Mouse (Mus musculus) fat pad, adult 2 months (tissue): ENCODE results near the gene Epn2.
A peak's percentile ranks its signal among the peaks of the same experiment; 100 is the strongest.
"Not testable (repeated sequence)": the region's sequence is repeated elsewhere in the genome, so short reads cannot be mapped to it uniquely, and the experiment has no call there.

Experiments
- DNase-seq: peaks from one replicate; pipeline ENCODE4 v3.0.0-alpha.2; 2011; ENCODE audit warnings: low read depth, low spot score; ENCODE audit errors: extremely low read depth

The Epn2 gene

DNA sequence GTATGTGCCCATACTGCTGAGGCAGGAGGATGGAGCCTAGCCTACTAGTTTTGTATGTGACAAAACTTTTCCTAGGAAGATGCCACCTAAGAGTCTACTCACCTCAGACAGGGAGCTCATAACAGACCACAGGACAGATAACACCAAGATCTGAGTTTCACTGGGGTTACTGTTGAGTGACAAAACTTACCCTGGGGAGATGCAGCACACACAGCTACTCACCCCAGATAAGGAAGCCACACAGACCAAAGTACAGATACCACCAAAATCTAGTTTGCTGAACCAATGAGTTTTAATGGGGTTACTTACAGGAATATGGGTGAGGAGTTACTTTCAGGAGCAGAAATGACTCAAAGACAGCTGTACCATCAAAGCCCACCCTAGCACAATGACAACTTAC is 13.6 kb upstream of the Epn2 start:
- DNase-seq, result no peak

DNA sequence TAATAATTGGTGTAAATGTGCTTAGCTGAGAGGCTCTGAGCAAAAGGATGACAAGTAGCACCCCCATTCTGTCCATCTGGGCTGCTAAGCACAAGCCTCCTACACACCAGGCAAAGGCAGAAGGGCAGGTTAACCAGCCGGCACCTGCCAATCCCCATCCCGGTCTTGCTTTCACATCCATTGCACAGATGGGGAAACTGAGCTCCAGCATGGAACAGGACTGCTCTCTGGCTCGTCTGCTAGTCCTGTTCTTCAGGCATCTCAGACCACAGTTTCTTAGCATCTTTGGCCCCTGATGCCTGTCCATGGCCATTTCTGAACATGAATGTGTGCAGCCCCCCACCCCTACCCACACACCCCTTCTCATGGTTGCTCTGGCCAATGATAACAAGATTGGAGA is 12.6 kb upstream of the Epn2 start:
- no peak for DNase-seq

DNA sequence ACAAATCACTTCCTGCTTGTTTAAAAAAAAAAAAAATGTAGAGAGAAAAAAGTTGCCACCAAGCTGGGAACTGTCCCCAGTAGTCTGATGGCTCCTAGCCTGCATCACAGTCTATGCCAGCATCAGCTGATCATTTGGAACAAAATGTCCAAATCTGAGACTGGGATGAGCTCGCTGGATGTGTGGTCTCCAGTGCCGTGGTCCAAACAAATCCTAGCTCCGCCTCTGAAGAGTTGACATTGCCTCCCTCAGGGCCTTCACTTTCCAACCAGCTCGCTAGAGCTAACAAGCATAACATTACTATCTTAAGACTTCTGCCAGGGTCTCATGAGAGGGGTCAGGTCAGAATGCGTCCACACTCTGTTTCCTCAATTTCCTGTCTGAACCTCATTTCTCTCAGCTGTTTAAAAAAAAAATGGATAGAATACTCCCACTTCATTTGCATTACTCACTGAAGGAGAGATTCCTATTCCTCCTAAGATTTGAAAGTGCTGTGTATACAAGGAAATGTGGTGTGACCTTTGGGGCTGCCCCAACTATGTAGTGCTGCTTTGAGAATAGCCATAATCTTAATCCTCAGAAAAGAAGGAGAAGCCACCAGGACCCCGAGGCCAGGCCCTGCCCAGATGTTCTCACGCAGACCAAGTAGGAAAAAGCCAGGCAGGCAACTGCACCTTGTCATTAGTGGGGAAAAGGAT is 11.2 kb upstream of the Epn2 start:
- DNase-seq, result no peak

DNA sequence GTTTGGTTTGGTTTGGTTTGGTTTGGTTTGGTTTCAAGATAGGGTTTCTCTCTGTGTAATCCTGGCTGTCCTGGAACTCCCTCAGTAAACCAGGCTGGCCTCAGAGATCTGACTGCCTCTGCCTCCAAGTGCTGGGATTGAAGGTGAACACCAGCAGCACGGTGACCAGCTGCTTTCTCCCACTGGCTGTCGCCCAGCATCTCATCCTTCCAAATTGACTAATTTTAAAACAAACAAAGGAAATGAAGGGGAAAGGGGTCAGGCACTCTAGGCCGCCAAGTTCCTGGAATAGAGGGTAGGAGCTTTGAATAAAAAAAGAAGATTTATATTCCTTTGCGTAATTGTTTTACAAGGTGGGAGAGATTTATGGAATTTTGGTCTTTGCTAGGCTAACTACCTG is 5.9 kb upstream of the Epn2 start:
- DNase-seq, result no peak

DNA sequence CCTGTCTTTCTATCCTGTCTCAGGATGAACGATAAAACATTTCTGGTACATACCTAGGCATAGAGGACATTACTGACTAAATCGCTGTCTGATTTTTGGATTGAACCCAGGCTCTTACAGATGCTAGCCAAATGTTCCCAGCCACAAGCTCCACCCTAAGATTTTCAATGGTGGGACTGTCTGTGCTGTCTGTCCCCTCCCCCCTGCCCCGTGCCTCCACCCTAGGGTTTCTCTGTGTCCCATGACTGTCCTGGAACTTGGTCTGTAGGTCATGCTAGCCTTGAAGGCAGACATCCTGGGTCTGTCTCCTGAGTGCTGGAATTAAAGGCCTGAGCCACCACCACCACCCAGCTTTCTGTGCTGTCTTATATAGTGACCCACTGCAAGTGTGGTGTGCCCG is 5.3 kb upstream of the Epn2 start:
- no peak for DNase-seq

DNA sequence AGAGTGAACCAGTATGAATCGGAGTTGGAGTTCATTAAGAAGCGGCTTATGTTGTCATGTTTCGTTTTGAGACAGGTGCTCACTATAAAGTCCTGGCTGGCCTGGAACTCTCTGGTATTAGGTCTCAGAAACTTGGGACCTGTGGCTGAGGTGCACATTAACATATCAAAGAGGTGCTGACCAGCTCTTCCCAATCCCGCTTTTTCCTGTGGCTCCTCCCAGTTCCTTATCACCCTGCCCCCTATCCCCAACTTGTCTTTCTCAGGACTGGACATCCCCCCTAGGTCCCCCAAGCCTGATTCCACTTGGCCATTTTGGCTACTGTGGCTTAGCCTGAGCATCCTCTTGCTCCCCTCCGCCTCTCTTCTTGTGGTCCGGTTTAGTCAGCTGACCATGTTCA is 4.6 kb upstream of the Epn2 start:
- no peak for DNase-seq

DNA sequence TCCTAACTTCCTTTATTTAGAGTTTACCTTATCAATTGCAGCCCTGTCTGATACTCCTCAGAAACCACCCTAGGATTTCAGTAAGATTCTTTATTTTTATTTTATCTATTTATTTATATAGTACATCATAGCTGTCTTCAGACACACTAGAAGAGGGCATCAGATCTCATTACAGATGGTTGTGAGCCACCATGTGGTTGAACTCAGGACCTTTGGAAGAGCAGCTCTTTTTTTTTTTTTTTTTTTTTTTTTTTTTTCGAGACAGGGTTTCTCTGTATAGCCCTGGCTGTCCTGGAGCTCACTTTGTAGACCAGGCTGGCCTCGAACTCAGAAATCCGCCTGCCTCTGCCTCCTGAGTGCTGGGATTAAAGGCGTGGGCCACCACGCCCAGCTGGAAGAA is 3.3 kb upstream of the Epn2 start:
- not testable (repeated sequence) for DNase-seq

DNA sequence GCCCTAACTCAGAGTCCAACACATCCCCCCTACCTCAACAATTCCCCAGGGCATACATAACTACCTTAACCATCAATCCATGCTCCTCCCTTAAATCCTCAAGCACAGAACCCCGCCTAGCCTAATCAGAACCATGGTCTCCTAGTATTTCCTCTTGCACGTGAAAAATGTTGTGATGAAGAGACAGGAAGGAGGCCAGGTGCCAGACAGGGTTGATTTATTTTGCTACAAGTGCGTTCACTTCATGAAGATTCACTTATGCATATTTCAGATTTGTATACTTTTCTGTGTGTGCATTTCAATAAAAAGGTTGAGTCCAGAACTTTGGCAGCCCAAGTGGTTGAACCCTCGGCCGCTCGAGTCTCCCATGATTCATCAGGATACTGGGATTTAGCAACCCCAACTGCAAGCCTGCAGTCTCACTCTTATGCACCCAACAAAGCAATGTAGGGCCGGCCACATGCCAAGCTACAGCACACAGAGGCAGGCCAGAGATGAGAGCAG is 443 bp upstream of the Epn2 start:
- no peak for DNase-seq

DNA sequence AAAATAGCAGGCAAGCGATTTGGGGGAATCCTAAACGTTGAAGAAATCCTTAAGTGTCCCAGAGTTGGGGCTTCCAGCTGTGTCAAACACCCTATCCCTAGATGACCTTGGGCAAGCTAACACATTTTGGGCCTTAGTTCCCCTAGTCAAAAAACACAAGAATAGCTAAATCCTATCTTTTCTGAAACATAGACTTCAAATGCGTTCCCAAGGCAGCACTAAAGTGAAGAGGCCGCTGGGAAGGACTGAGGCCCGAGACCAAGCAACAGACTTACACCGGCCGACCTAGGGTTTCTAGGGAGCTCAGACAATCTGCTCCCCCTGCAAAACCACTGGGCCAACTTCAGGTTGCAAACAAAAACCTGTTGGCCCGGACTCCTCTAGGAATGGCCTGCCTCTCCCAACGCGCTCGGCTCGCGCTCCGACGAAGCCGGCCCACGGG is 925 bp downstream of the Epn2 start:
- DNase-seq, result no peak

DNA sequence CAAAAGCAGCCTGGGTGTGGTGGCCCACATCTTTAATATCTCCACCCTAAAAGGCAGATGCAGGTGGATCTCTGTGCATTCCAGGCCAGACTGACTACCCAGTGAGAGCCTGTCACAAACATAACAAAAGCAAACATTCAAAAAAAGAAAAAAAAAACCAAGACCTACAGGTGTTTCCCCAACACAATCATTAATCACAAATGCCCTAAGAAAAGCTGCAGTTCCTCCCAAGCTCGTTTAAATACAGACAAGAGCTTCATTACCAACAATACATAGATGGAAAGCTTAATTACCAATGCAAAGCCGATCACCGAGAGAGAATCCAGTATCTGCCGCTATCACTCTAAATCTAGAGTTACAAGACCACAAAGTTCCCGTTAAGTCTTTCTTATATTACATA is 1.5 kb downstream of the Epn2 start:
- DNase-seq, result no peak

DNA sequence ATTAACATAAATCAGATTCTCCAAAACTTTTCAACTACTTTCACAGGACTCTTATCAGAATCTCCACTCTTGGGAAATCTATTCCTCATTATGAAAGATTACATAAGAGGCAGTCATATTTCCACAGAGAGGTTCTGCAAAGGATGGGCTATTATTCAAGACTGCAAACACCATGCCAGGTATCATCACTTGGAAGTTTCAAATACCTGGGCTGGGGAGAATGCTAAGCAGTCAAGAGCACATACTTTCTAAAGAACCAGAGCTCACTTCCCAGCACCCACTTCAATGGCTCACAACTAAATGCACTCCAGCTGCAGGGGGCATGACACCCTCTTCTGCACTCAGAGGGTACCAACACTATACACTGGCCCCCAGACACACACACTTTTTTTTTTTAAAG is 2.1 kb downstream of the Epn2 start:
- peak; percentile 47 for DNase-seq

DNA sequence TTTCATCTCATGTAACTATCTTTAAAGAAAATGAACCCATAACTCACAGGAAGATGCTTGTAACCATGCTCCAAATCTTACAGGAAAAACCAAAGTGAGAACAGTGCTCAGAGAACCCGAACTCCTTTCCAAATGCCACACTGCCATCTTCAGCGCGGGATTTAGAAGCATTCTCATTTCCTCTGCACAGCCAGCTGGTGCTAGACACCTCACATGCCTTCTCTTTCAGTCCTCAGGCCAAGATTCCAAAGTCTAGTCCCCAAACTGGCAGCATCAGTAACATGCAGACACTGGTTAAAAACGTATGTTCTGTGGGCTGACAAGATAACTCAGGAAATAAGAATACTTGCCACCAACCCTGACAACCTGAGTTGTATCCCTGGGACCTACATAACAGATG is 6.2 kb downstream of the Epn2 start:
- DNase-seq, result no peak

DNA sequence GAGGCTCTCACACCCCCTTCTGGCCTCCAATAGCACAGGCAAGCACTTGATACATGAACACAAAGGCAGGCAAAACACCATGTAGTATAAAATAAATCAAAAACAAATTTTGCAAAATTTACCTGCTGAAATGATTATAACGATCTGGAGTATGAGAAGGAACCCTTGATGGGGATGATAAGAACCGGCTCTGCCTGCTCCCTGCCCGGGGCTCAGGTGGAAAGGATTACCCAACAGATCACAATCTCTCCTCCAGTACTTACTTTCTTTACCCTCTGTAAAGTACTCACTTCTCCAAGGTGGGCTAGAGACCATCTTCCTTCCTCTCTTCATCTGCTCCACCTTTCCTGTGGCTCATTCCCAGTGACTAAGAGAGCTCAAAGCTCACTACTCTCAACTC is 8.3 kb downstream of the Epn2 start:
- peak; percentile 51 for DNase-seq

DNA sequence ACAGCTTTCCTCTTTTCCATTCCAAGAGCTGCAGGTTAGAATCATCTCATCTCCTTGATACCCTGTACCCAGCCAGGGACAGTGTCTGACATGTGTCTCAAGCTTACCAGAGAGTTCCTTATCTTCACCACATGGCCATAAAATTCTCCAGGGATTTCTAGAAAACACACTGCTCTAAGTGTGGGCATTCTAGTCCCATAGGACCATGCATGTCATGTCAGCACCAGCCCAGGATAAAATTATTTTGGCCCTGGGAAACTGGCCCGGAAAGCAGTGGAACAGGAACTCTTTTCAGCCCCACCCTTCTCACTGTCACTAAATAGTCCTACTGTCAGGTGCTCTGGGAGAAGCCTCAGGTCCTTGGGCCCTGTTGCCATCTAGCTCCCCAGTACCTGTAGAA is 9.8 kb downstream of the Epn2 start:
- DNase-seq, result peak; percentile 63

DNA sequence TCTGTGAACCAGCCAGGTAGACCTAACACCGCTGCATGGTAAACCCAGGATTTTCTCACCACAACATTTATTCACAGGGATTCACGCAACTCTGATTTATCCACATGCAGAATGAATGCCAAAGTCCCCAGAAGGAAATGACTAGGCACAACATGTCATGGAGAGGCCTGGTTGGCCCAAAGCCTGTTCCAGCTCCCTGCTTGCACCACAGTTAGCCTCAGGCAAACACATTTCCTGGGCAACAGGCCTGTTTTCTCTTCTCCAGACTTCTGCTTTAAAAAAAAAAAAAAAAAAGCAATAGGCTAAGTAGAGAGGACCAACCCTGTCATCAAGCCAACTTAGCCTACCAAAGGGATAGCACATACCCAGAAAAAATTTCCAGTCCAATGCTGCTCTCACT is 14.9 kb downstream of the Epn2 start:
- peak; percentile 88 for DNase-seq

DNA sequence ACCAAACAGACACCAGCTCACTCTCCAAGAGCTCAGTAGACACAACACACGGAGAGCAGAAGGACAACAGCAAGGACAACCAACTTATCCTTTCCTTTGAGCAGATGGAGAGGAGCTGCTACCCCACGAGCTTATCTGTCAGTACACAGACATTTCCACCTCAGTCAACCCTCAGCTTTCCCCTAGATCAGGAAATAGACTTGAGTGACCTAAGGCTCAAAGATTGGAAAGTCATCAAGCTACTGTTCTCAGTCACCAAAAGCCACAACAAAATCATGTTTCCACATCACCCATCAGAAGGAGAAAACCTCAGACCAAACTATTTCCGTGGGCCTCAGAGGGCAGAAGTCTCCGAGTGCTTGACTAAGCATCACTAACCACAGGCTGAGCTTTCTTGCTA is 15.5 kb downstream of the Epn2 start:
- no peak for DNase-seq

DNA sequence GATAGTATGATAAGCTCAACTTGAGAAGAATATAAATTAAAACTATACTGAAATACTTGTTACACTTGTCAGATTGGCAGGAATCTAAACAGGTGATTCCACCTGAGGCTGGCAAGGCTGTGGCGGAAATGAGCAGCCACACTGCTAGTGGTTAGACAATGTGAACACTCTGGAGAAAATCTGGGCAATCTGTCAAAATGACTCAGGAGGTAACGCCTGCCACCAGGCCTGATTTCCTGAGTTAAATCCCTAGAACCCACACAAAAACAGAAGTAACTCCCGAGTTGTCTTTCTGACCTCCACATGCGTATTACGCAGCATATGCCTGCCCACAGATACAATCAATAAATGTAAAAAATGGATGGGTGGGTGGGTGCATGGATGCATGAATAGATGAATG is 17.1 kb downstream of the Epn2 start:
- DNase-seq, result peak; percentile 67

DNA sequence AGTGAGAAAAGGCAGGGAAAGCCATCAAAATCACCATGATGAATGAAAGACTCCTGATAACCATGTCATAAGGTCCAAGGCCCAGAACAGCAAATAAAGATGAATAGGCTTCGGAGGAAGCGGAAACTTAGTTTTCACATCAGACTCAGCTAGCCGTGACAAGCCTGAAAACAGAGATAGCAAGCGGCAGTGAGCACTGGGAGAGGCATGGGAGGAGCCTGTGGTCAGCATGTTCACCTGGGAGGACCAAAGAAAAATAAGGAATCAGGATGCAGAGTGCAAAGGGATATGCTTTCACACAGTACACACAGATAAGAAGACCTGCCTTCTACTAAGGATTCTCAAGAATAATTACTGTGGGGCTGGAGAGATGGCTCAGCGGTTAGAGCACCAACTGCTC is 19.9 kb downstream of the Epn2 start:
- DNase-seq, result no peak

DNA sequence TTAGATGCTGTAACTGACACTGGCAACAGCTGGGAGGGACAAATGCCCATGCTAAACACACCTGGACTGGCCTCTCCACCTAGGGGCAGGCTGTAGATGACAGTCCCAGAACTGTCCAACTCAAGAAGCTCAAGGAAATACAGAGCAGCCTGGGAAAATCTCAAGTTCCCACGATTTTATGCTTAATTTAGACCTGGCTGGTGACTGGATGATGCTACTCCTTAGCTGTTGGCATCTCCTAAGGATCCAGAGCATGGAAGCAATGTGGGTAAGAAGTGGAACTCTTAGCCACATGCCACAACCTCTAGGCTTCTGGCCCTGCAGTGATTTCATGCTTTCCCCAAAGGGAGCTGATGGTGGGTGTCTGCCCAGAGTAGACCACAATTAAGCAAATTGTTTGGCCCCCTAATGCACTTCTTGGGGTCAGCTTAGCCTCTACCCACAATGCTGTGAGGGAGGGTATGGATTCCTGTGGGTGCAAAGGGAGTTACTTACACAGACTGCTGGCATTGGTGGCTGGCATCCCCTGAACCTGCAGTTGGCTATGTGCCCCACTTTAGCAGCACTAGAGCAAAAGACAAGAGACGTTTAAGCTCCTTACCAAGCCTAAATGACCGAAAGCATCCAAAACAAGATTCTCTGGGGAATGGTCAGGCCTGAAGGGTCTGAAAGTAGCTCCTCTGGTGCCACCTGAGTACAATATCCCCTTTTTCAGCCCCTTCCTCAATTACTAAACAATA is 26.3 kb downstream of the Epn2 start:
- no peak for DNase-seq

DNA sequence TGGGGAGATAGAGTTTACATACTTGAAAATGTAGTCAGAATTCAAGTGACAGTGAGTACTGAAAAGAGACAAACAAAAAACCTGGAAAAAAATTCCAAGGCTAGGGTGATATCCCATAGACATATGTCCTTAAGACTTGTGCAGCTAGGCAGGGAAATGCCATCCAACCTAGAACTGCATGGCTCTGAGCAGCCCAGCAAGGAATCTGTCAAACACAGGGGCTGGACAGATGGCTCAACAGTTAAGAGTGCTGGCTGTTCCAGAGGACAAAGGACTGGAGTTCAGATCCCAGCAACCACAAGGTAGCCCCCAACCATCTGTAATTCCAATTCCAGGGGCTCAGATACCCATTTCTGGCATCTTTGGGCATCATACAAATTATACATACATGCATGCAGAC is 28.9 kb downstream of the Epn2 start:
- DNase-seq, result no peak

DNA sequence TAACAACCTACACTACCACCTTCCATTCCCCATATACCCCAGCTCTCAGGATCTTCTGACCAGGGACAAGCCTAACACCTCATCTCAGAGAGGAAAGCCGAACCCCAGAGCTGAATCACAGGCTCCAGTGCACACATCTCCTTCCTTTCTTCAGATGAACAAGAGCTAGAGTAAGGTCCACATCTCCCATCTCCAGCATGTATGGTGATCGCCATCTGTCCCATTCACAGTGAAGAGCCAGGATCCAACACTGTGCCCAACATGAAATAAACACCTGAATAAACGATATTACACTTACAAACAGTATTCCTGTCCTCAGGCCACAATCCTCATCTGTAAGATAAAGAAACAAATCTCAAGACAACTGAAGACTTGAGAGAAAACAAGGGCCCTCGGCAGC is 31.8 kb downstream of the Epn2 start:
- DNase-seq, result no peak

DNA sequence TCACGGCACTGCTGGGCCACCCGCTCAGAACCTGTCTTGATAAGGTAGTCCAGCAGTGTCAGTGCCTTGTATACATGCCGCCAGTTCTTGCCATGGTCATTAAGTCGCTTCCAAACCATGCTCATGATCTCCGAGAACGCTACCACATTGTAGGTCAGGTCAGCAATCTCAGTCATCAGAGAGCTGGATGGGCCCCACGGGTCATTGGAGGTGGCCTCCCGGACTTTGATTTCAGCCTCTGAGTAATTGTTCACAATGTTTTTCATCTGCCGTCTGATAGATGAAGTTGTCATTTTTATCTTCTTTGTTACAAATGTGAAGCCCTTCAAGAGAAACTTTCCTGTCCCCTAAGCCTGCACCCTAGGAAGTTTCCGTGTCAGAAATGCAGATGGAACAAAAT is 33.0 kb downstream of the Epn2 start:
- DNase-seq, result no peak

DNA sequence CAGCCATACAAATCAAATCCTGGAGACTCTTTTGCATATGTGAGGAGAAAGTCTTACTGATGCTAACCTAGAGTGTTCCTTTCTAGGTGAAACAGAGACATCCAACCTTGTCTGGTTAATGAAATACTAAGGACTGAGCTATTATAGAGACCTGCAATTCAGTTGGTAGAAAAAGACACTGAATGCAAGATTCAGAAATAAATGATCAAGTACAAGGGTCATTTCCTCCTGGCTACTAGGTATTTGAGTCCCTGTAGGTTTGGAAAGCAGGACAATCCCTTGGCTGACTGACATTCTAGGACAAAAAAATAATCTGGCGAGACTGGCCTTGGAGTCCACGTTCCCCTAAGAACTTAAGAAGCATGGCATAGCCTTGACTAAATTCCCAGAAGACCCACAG is 33.9 kb downstream of the Epn2 start:
- no peak for DNase-seq
